Mouse (Mus musculus) ovary, postnatal 10 days (tissue): ENCODE results near the gene Gns.

Experiments used
- DNase-seq: peaks from one replicate; pipeline ENCODE4 v3.0.0; 2022; ENCODE audit warnings: low spot score

The Gns gene

DNA sequence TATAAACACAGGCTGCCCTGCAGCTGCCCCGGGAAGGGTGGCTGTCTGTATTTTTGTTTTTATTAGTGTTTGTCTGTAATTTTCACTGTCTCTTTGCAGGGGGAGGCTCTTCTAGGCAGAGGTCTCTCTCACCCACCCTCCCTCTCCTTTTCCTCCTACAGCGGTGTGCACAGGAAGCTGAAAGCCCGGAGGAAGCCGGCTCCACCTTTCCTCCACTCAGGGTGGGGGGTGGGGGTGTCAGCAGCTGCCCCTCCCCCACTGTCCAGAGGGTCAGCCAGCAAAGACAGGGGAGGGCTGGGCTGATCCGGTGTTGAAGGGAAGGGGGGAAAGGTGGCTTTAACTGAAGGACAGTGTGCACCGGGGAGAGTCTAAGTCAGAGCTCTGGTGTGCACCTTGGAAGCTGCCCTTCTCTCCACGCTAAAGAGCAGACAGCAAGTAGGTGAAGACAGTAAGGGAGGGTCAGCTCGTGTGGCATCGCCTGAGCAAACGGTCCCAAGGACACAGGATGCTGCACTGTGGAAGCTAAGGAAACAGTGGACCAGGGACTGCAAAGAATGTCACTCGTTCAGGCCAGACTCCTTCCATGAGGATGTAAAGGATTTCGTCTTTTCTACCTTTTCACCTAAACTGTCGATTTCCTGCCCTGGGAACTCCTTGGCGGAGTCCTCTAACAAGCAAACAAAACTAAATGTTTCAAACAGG is 65.2 kb downstream of the Gns start:
- DNase-seq, result no peak

DNA sequence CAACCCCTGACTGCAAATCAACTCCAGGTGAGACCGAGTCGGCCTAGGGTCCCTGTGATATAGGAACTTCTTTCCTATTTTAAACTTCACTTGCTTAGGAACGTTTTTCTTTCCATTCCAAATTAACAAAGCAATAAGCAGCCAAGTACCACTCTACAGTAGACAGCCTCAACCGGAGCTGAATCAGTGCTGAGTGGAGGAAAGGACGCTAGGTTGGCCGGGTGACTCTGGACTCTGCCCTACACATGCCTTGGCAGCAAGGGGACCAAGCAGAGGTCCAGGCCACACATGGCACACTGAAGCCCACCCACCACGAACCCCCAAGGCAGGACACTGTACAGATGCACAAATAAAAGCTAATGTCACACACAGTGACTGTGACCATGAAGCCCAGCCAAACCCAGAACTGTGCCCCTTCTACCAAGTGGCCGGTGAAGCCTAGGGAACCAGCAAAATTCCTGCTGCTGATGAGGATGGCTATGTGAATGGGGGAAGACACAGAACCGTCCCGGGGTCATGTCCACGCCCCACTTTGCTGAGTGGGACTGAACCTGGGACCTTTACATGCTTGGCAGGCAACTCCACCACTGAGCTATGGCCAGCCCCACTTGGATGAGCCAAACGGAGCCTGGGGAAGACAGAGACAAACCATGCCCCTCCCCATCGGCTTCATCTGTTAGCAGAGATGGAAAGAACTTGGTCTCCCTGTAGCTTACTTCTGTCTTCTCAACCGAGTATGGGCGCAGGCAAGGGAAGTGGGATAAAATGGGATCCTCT is 66.1 kb downstream of the Gns start:
- no peak for DNase-seq

DNA sequence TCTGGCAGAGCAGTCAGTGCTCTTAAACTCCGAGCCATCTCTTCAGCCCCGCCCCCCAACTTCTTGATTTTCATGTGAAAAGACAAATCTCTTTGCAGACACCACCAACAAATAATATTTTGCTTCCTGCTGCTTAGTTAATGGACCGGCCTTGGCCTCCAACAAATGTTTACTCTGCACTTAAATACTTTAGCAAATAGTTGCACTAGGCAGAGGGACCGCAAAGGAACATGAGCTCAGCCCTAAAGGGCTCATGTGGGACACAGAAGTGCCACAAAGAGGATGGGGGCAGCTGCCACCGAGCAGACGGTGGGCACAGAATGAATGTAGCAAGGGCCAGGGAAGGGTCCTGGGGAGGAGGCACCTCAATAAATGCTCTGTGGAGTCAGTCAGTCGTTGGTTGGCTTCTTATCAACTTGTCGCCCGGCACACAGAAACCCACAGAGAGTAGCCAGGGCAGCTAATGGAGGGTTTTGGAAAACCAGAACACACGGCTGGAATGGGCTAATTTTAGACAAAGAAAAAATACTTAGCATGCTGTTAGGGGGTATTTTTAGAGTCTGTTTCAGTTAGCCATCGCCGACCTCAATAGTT is 67.2 kb downstream of the Gns start:
- no peak for DNase-seq

DNA sequence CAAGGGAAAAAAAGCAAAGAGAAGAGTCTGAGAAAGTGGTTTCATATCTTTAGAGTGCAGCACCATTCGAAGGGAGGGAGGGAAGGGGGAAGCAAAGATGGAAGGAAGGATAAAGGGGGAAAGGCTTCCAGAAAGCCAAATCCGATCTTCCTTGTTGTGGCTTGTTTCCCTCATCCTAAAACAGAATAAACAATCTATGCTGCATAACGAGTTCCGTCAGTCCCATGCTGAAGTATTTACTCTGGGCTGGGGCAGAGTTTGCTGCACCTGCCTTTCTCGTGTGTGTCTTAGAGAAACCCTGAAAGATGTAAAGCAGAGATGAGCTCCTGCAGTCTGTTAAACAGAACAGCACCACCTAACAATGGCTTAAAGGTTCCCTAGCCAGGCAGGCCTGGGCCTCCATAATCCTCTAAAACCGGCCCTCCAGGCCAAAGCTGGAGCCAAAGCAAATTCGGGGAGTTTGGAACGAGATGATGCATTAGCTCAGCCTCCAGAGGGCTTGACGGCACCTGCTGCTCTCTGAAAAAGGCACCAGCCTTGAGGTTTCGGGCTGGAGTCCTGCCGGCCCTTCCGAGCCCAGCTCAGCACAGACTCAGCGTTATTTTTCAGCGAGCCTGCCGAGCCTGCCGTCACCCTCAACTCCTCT is 67.9 kb downstream of the Gns start:
- no peak for DNase-seq

DNA sequence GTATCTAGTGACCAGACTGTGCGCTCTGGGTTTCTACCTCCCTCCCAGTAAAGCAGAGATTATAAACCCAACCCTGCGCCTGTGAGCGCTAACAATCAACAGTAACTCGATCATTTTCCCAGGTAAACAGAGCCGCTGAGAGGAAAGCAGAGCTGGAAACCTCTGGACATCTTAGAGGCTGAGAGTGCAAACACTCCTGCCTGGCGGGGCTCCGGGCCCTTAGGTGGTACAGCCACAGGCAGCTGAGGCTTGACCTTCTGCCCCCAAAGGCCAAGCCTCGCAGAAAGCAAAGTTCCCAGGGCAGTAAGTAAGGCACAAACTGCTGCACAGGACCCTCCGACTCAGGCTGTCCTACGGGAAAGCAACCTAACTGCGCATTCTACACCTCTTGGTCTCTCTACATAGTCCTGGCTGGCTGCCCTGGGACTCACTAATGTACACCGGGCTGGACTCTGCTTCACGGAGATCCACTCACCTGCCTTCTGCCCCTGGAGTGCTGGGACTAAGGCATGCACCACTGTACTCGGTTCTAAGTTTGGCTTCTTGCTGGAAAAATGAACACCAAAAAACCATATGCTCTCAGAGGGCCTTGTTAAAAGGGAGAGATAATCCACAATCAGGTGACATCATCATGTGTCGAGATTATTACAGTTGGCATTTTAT is 69.7 kb downstream of the Gns start:
- no peak for DNase-seq

DNA sequence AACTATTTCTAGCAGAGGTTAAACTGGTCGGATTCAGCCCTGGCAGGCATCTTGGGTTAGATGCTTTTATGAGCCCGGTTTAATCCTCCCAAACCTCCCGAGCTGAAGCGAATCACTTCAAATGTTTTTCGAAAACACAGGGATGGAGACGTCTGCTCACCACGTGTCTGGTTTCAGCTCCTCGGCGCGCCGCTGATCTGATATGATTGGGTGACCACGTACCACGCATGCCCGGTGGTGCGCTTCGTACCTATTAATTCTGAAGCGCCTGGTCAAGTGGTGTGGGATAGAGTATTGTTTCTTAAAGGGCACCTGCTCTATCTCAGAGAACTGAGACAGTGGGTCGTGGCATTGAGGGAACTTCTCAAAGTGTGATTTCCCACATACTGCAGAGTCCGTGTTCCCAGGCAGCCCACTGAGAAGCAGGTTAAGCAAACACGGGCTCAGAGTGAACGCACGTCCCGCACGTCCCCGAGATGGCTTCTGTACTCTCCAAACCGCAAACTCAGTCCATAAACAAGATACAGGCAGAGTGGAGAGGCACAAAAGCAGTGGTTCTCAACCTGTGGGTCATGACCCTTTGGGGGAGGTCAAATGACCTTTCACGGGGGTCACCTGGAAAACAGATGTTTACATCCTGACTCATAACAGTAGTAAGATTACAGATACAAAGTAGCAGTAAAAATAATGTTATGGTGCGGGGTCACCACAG is 70.8 kb downstream of the Gns start:
- no peak for DNase-seq

DNA sequence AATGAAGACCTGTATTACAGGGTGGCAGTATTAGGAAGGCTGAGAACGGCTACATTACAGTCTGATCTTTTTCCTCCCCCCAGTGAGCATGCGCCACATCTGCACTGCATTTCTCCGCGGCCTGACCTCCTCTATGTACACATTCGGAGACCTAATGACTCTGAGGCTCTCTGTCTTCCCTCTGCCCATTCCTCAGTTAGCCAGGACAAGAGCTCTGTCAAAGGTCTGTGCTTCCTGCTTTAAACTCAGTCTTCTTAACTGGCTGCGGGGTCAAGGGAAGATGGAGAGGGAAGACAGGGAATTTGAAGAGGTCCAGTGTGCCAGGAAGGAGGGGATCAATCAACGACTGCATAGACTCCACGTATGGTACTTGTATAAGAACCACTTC is 71.4 kb downstream of the Gns start:
- DNase-seq, result no peak

DNA sequence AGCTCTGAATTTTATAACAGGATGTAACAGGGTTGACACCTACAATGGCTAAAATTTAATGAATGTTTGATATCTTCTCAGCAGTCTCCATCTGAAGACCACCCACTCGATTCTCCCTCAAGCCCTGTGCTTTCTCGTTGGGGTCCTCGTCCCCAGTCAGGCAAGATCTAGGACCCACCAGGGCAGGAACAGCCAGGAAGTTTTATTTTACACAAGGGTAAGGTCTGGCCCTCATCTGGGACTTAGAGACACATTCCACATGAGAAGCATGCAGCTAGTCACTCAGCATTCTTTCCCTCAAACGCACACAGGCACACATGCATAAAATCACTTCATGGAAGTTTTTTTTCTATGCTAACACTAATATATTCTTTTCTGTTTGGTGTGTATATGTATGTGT is 71.8 kb downstream of the Gns start:
- DNase-seq, result no peak

DNA sequence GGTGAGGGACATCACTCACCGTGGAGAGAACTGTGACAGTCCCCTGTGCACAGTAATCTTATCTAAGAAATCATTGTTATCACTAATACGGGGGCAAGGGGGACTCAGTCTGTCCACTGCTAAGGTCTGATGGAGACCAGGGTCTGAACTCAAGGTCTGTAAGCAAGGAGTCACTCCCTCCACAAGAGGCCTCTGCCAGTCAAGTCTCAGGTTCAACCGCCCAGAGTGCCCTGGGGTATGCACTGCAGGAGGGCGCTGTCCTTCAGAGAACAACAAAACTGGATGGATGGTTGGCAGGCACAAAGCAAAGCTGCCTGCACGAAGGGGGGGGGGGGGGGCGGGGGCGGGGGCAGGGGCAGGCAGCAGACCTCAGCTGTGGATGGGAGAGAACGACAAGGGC is 73.2 kb downstream of the Gns start:
- DNase-seq, result no peak

DNA sequence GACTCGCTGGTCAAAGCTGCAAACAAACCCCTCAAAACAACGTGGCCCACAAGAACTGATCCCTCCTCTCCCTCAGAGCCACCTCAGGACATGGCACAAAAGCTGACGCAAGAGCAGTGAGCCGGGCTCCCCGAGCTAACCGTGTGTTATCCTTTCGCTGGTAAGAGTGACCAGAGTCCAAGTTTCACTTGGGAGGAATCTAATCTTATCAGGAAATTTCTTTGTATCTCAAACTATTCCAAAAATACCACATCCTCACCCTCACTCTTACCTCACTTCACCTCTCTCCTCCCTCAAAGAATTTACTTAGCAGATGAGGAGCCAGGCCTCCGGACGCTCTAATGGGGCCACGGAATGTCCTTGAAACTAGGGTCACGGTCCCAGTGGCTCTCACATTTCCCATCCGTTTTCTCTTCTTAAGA is 74.4 kb downstream of the Gns start:
- DNase-seq, result no peak

DNA sequence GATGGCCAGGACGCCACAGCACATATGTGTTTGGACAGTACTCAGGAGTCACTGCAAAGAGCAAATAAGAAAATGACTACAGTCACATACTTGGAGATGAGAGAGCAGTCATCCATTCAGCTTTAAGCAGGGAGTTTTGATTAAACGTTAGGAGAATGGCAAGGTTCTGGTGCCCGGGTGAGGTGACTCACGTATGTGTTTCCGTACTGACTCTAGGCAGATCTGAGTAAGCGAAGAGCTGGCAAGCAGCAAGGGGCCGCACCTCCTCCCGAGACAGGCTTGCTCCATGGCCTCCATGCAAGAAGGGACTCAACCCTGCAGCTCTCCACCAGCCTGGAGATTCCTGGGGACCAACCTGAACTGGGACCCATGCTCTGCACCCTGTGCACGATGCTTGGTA is 78.9 kb downstream of the Gns start:
- DNase-seq, result no peak

DNA sequence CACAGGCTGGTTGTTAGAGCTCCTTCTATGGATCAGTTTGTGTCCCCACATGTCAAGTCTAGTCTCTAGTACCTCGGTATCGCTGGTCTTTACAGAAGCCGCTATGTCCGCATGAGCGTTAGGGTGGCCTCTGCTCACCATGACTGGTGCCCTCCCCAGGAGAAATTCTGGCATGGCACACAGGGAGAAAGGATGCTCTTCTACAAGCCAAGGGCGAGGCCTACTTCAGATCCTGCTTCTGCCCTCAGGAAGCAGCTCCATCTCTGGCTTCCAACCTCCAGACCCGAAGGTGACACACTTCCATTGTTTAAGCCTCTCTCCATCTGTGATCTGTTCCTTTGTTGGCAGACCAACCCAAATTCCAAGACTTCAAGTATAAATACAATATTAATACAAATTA is 79.3 kb downstream of the Gns start:
- no peak for DNase-seq

DNA sequence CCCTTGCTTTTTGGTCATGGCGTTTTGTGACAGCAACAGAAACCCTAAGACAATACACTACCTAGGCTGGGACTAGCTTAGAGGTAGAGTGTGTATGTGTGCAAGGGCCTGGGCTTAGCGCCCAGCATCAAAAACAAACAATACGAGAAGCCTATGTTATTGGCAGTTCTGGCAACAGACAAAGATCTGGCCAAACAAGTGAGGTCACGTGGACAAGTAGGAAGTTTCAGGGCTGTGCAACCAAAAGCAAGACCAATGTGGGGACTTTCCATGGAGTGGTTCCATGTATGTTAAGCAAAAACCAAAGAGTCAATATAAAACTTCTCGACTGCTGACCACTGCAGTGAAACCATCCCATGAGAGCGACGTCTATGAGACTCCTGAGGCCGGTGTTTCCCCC is 80.9 kb downstream of the Gns start:
- DNase-seq, result no peak
